Mouse (Mus musculus): ENCODE measurements at regions not wholly inside any gene's neighbourhood (a gene's known extent, or its start where the extent isn't known, plus 50 kb on each side); places are given as distances from the start of the nearest gene placed in this dataset.

GRCm38 (mm10) chr12:12643247-12643963 is 298.3 kb downstream of the Mycn start:
- Histone ChIP-seq H3K4me3 (no peak overlapping the region), H3K4me1 (no peaks in the 10 kb centered on the region), H3K36me3 (no peaks in the 10 kb centered on the region), H3K4me2 (no peak overlapping the region), H3K9me3 (no peaks in the 10 kb centered on the region), H3K9ac (no peak overlapping the region), H3K27me3 (no peaks in the 10 kb centered on the region), H3K27ac (no peak overlapping the region)
- no peak for ATAC-seq (ENCODE audit: insufficient number of reproducible peaks, low FRiP score, low TSS enrichment, low read depth)
- WGBS = 71% methylated on average over 11 of the region's 11 CpGs

DNA sequence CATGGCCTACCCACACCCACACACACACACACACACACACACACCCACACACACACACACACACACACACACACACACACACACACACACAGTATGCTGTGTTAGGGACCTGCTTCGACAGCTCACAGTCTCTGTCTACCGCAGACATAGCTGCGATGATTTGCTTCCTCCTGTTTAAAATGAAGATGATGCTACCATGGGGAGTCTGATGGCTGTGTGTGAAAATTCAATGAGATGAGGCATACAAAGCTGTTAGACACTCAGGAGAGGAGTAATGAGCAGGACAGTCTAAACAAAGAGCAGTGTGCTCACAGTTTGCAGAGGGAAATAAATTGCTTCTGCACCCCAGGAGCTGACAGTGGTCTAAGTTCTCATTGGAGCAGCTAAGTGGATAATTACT is 306.4 kb downstream of the Mycn start:
- no peak for ATAC-seq (ENCODE audit: insufficient number of reproducible peaks, low FRiP score, low TSS enrichment, low read depth)
- no peaks in the 10 kb centered on the region for H3K9me3 ChIP-seq
- no peaks in the 10 kb centered on the region for H3K36me3 ChIP-seq
- no peaks in the 10 kb centered on the region for H3K27me3 ChIP-seq
- no peak overlapping the region for H3K27ac ChIP-seq
- no peaks in the 10 kb centered on the region for H3K4me1 ChIP-seq
- WGBS = 85% methylated on average over 3 of the region's 3 CpGs
- no peak overlapping the region for H3K4me2 ChIP-seq
- no peak overlapping the region for H3K4me3 ChIP-seq
- H3K9ac ChIP-seq = no peak overlapping the region

DNA sequence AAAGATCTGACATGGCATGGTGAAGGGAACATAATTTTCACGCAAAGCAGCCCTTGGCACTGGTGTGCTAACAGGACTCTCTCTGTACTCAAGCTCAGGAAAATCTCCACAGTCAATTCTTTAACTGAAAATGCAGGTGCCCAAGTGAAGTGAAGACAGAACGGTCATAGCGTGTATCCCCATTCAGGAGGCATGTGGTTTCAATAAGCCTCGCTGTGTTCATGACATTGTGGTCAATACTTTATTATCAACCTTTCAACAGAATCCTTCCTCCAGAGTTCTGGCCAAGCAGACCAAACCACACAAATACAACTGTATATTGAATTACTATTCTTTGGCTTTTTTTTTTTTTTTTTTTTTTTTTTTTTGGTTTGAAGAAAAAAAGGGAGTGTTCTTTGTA is 314.1 kb downstream of the Mycn start:
- Histone ChIP-seq H3K36me3 (no peaks in the 10 kb centered on the region), H3K9ac (no peak overlapping the region), H3K9me3 (no peaks in the 10 kb centered on the region), H3K27me3 (no peaks in the 10 kb centered on the region), H3K4me3 (no peak overlapping the region), H3K27ac (no peak overlapping the region), H3K4me1 (no peaks in the 10 kb centered on the region), H3K4me2 (no peak overlapping the region)
- 58% methylated on average over 4 of the region's 4 CpGs for WGBS
- ATAC-seq (ENCODE audit: insufficient number of reproducible peaks, low FRiP score, low TSS enrichment, low read depth) = no peak

- WGBS = 75% methylated on average over 1 of the region's 1 CpGs
- no peaks in the 10 kb centered on the region for H3K9me3 ChIP-seq
- no peak overlapping the region for H3K27ac ChIP-seq
- ATAC-seq (ENCODE audit: insufficient number of reproducible peaks, low FRiP score, low TSS enrichment, low read depth) = no peak
- no peak overlapping the region for H3K4me3 ChIP-seq
- no peak overlapping the region for H3K4me2 ChIP-seq
- no peaks in the 10 kb centered on the region for H3K27me3 ChIP-seq
- no peak overlapping the region for H3K9ac ChIP-seq
- H3K4me1 ChIP-seq = no peaks in the 10 kb centered on the region
- H3K36me3 ChIP-seq = no peaks in the 10 kb centered on the region
Observed at GRCm38 (mm10) chr12:12625788-12626187, 315.9 kb downstream of the Mycn start.

- ATAC-seq (ENCODE audit: insufficient number of reproducible peaks, low FRiP score, low TSS enrichment, low read depth) = no peak
- no peaks in the 10 kb centered on the region for H3K4me1 ChIP-seq
- H3K27me3 ChIP-seq = no peaks in the 10 kb centered on the region
- no peak overlapping the region for H3K27ac ChIP-seq
- no peak overlapping the region for H3K4me2 ChIP-seq
- no peaks in the 10 kb centered on the region for H3K36me3 ChIP-seq
- H3K4me3 ChIP-seq = no peak overlapping the region
- no peaks in the 10 kb centered on the region for H3K9me3 ChIP-seq
- WGBS = 27% methylated on average over 5 of the region's 5 CpGs
- no peak overlapping the region for H3K9ac ChIP-seq
Observed at GRCm38 (mm10) chr12:12622712-12623292, 318.9 kb downstream of the Mycn start.

DNA sequence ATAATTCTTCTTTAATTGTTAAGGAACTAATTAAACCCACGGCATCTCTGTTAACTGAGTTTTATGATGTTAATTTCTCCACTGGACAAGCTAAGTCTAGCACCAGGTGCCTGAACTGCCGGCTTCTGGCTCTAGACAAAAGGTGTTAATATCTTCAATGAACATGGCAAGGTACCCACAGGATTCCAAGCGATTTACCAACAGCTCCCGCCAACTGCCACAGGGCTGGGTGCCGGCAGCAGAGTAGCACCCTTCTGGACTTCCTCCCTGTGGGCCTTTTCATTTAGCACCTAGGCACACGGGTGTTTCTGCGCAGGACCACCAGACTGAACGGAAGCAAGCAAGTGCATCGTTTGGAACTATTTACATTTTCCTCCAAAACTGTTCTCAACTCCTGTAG is 320.2 kb downstream of the Mycn start:
- H3K27ac ChIP-seq = no peak overlapping the region
- no peaks in the 10 kb centered on the region for H3K27me3 ChIP-seq
- H3K9ac ChIP-seq = no peak overlapping the region
- H3K4me2 ChIP-seq = no peak overlapping the region
- no peak for ATAC-seq (ENCODE audit: insufficient number of reproducible peaks, low FRiP score, low TSS enrichment, low read depth)
- H3K4me1 ChIP-seq = no peaks in the 10 kb centered on the region
- H3K36me3 ChIP-seq = no peaks in the 10 kb centered on the region
- 54% methylated on average over 9 of the region's 9 CpGs for WGBS
- no peaks in the 10 kb centered on the region for H3K9me3 ChIP-seq
- H3K4me3 ChIP-seq = no peak overlapping the region

- Histone ChIP-seq H3K9ac (no peak overlapping the region), H3K4me2 (no peak overlapping the region), H3K36me3 (no peaks in the 10 kb centered on the region), H3K4me1 (no peaks in the 10 kb centered on the region), H3K9me3 (no peaks in the 10 kb centered on the region), H3K27ac (no peak overlapping the region), H3K4me3 (no peak overlapping the region), H3K27me3 (no peaks in the 10 kb centered on the region)
- ATAC-seq (ENCODE audit: insufficient number of reproducible peaks, low FRiP score, low TSS enrichment, low read depth) = no peak
- WGBS = 86% methylated on average over 5 of the region's 5 CpGs
Observed at GRCm38 (mm10) chr12:12620316-12620715, 321.4 kb downstream of the Mycn start.

- no peaks in the 10 kb centered on the region for H3K36me3 ChIP-seq
- H3K27ac ChIP-seq = no peak overlapping the region
- no peaks in the 10 kb centered on the region for H3K4me1 ChIP-seq
- H3K4me3 ChIP-seq = no peak overlapping the region
- H3K9me3 ChIP-seq = no peaks in the 10 kb centered on the region
- H3K4me2 ChIP-seq = no peak overlapping the region
- ATAC-seq (ENCODE audit: insufficient number of reproducible peaks, low FRiP score, low TSS enrichment, low read depth) = no peak
- H3K27me3 ChIP-seq = no peaks in the 10 kb centered on the region
- no peak overlapping the region for H3K9ac ChIP-seq
- WGBS = 69% methylated on average over 5 of the region's 5 CpGs
Observed at GRCm38 (mm10) chr12:12619431-12619830, 322.3 kb downstream of the Mycn start.

- no peaks in the 10 kb centered on the region for H3K36me3 ChIP-seq
- no peaks in the 10 kb centered on the region for H3K27me3 ChIP-seq
- no peaks in the 10 kb centered on the region for H3K4me1 ChIP-seq
- no peak overlapping the region for H3K9ac ChIP-seq
- ATAC-seq (ENCODE audit: insufficient number of reproducible peaks, low FRiP score, low TSS enrichment, low read depth) = no peak
- 81% methylated on average over 3 of the region's 3 CpGs for whole genome bisulfite sequencing
- no peak overlapping the region for H3K27ac ChIP-seq
- no peaks in the 10 kb centered on the region for H3K9me3 ChIP-seq
- H3K4me3 ChIP-seq = no peak overlapping the region
- no peak overlapping the region for H3K4me2 ChIP-seq
Observed at GRCm38 (mm10) chr12:12612520-12612919, 329.2 kb downstream of the Mycn start.

DNA sequence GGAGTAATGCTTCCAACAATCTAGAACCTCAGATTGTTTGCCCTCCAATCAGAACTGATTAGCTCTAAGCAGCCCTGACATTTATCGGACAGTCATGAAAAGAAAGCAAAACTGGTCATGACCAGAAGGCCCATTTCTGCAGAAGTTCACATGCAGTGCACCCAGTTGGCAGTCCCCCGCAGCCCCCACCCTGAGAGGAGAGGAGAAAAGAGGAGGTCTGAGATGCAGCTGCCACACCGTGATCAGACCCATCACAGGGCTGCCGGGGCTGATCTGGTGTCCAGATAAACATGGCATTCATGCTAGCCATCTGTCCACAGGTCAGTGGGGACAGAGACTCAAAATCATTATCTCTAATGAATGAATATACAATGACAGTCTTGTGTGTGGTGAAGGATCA is 330.9 kb downstream of the Mycn start:
- no peak for ATAC-seq (ENCODE audit: insufficient number of reproducible peaks, low FRiP score, low TSS enrichment, low read depth)
- WGBS = 73% methylated on average over 4 of the region's 4 CpGs

GRCm38 (mm10) chr12:12607995-12608394 is 333.7 kb downstream of the Mycn start:
- Histone ChIP-seq H3K9me3 (no peaks in the 10 kb centered on the region), H3K27me3 (no peaks in the 10 kb centered on the region), H3K27ac (no peak overlapping the region), H3K4me2 (no peak overlapping the region), H3K9ac (no peak overlapping the region), H3K36me3 (no peaks in the 10 kb centered on the region), H3K4me1 (no peaks in the 10 kb centered on the region), H3K4me3 (no peak overlapping the region)
- no peak for ATAC-seq (ENCODE audit: insufficient number of reproducible peaks, low FRiP score, low TSS enrichment, low read depth)
- WGBS = 90% methylated on average over 4 of the region's 4 CpGs

More for the DNA sequence above, 330.9 kb downstream of the Mycn start:
- Histone ChIP-seq H3K9ac (no peak overlapping the region), H3K4me2 (no peak overlapping the region), H3K27ac (no peak overlapping the region), H3K36me3 (no peaks in the 10 kb centered on the region), H3K4me1 (no peaks in the 10 kb centered on the region), H3K27me3 (no peaks in the 10 kb centered on the region), H3K9me3 (no peaks in the 10 kb centered on the region), H3K4me3 (no peak overlapping the region)

DNA sequence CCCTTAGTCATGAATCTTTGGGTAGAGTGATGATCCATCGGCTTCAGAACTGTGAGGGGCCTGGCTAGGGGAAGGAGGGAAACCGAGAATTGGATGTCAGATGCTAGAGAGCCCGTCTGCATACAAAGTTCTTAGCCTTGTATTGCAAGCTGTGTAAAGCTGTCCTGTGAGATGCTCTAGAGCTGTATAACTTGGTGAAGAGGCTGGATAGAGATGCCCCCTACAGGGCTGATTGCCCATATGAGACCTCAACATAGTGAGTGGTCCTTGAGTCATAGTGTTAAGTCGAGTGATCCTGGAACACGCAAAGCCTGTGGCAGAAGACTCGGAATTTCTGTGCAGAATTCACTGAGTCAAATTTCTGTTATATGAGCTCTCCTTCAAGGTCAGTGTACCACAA is 334.8 kb downstream of the Mycn start:
- H3K4me3 ChIP-seq = no peak overlapping the region
- no peak overlapping the region for H3K9ac ChIP-seq
- H3K27ac ChIP-seq = no peak overlapping the region
- ATAC-seq (ENCODE audit: insufficient number of reproducible peaks, low FRiP score, low TSS enrichment, low read depth) = no peak
- no peaks in the 10 kb centered on the region for H3K4me1 ChIP-seq
- H3K36me3 ChIP-seq = no peaks in the 10 kb centered on the region
- no peak overlapping the region for H3K4me2 ChIP-seq
- no peaks in the 10 kb centered on the region for H3K9me3 ChIP-seq
- no peaks in the 10 kb centered on the region for H3K27me3 ChIP-seq
- 86% methylated on average over 6 of the region's 6 CpGs for WGBS

- no peaks in the 10 kb centered on the region for H3K27me3 ChIP-seq
Observed at GRCm38 (mm10) chr12:12605495-12605894, 336.2 kb downstream of the Mycn start.

More at GRCm38 (mm10) chr12:12605495-12605894, 336.2 kb downstream of the Mycn start:
- H3K36me3 ChIP-seq = no peaks in the 10 kb centered on the region
- H3K9me3 ChIP-seq = no peaks in the 10 kb centered on the region
- H3K9ac ChIP-seq = no peak overlapping the region
- no peak overlapping the region for H3K4me3 ChIP-seq
- no peak overlapping the region for H3K27ac ChIP-seq
- 89% methylated on average over 3 of the region's 3 CpGs for WGBS
- ATAC-seq (ENCODE audit: insufficient number of reproducible peaks, low FRiP score, low TSS enrichment, low read depth) = no peak
- no peak overlapping the region for H3K4me2 ChIP-seq
- no peaks in the 10 kb centered on the region for H3K4me1 ChIP-seq
